Mouse (Mus musculus) erythroblast, embryonic 14.5 days (primary cell): ENCODE measurements around the gene Bbs2. TPM values are rescaled to one million over a fixed set of nuclear protein-coding genes. Genes with fewer than 3 reads are reported as not detected.
A peak's percentile ranks its signal among the peaks of the same experiment; 100 is the strongest.

Source experiments
- H3K27me3 ChIP-seq: 2 replicates; pipeline ENCODE4 v1.6.1; 2012; ENCODE audit warnings: inconsistent platforms; ENCODE audit not compliant: control insufficient read depth
- H3K36me3 ChIP-seq: 2 replicates; pipeline ENCODE4 v1.6.1; 2012; ENCODE audit warnings: mild to moderate bottlenecking, inconsistent platforms; ENCODE audit not compliant: control insufficient read depth
- H3K4me1 ChIP-seq: 2 replicates; pipeline ENCODE4 v1.6.1; 2012; ENCODE audit warnings: inconsistent platforms; ENCODE audit not compliant: control insufficient read depth
- H3K4me3 ChIP-seq: replicated peaks from 2 replicates; pipeline ENCODE3; 2012; ENCODE audit warnings: moderate library complexity, mild to moderate bottlenecking, inconsistent platforms
- H3K9me3 ChIP-seq: 2 replicates; pipeline ENCODE4 v1.6.1; 2012; ENCODE audit warnings: low read length, inconsistent platforms, mixed read lengths; ENCODE audit not compliant: control insufficient read depth
- GATA1 ChIP-seq: IDR thresholded peaks from 2 replicates; pipeline ENCODE4 v1.6.1; 2012; ENCODE audit warnings: low read length, inconsistent platforms, mixed read lengths
- TAL1 ChIP-seq: IDR thresholded peaks from 3 replicates; pipeline ENCODE4 v1.6.1; 2012; ENCODE audit warnings: low read length, inconsistent platforms, mixed read lengths
- polyA plus RNA-seq: library from polyadenylated mRNA; stranded (reverse); fragments of >175 nt; gene quantifications from 2 replicates; pipeline ENCODE4 v1.2.3, GENCODE M21; 2012

Bbs2 gene
- polyA plus RNA-seq, 1 experiment: 0.17 TPM

GRCm38 (mm10) chr8:94129133-94129789 is 30.5 kb upstream of the Bbs2 start:
- Histone ChIP-seq H3K4me1 (peaks cover 3% of the 10 kb centered on the region), H3K9me3 (0 out of 2 replicates have a peak, but pooled peaks cover 2% of the 10 kb centered on the region), H3K4me3 (no peak overlapping the region), H3K27me3 (peaks cover 51% of the 10 kb centered on the region), H3K36me3 (no peaks in the 10 kb centered on the region)
- TF ChIP-seq TAL1 (no peak), GATA1 (no peak)

GRCm38 (mm10) chr8:94127711-94128110 is 29.0 kb upstream of the Bbs2 start:
- peaks cover 63% of the 10 kb centered on the region for H3K27me3 ChIP-seq
- no peak overlapping the region for H3K4me3 ChIP-seq
- H3K36me3 ChIP-seq: no peaks in the 10 kb centered on the region
- TF ChIP-seq TAL1 (no peak), GATA1 (no peak)
- H3K9me3 ChIP-seq: no peaks in the 10 kb centered on the region
- no peaks in the 10 kb centered on the region; the same call in 1 of the 2 replicates for H3K4me1 ChIP-seq

GRCm38 (mm10) chr8:94122711-94123468 is 24.2 kb upstream of the Bbs2 start:
- no peaks in the 10 kb centered on the region for H3K9me3 ChIP-seq
- H3K4me3 ChIP-seq: no peak overlapping the region
- H3K36me3 ChIP-seq: no peaks in the 10 kb centered on the region
- TF ChIP-seq GATA1 (no peak), TAL1 (no peak)
- H3K4me1 ChIP-seq: peaks cover 27% of the 10 kb centered on the region
- H3K27me3 ChIP-seq: peaks cover 40% of the 10 kb centered on the region

- no peak for TF ChIP-seq TAL1
- no peak for TF ChIP-seq GATA1
- H3K36me3 ChIP-seq: no peaks in the 10 kb centered on the region
- no peak overlapping the region for H3K4me3 ChIP-seq
- H3K27me3 ChIP-seq: peaks cover 30% of the 10 kb centered on the region
- H3K4me1 ChIP-seq: peaks cover 31% of the 10 kb centered on the region
- no peaks in the 10 kb centered on the region for H3K9me3 ChIP-seq
Measured at GRCm38 (mm10) chr8:94121625-94122024, 22.9 kb upstream of the Bbs2 start.

- Histone ChIP-seq H3K9me3 (no peaks in the 10 kb centered on the region), H3K27me3 (peaks cover 13% of the 10 kb centered on the region), H3K4me3 (no peak overlapping the region), H3K36me3 (no peaks in the 10 kb centered on the region), H3K4me1 (peaks cover 33% of the 10 kb centered on the region)
- TF ChIP-seq GATA1 (peak; percentile 33; the same call in 1 of the 2 replicates), TAL1 (peak; percentile 67)
Measured at GRCm38 (mm10) chr8:94118776-94119430, 20.2 kb upstream of the Bbs2 start.

- Histone ChIP-seq H3K4me1 (peaks cover 62% of the 10 kb centered on the region), H3K27me3 (peaks cover 3% of the 10 kb centered on the region), H3K36me3 (no peaks in the 10 kb centered on the region), H3K9me3 (no peaks in the 10 kb centered on the region), H3K4me3 (no peak overlapping the region)
- TF ChIP-seq TAL1 (no peak), GATA1 (no peak)
Measured at GRCm38 (mm10) chr8:94113972-94114371, 15.2 kb upstream of the Bbs2 start.

- H3K4me3 ChIP-seq: no peak overlapping the region
- H3K36me3 ChIP-seq: no peaks in the 10 kb centered on the region
- TF ChIP-seq GATA1: no peak
- TF ChIP-seq TAL1: no peak
- no peaks in the 10 kb centered on the region for H3K9me3 ChIP-seq
- H3K4me1 ChIP-seq: peaks cover 62% of the 10 kb centered on the region
- peaks cover 3% of the 10 kb centered on the region for H3K27me3 ChIP-seq
Measured at GRCm38 (mm10) chr8:94113435-94113834, 14.7 kb upstream of the Bbs2 start.

GRCm38 (mm10) chr8:94110526-94111177 is 11.9 kb upstream of the Bbs2 start:
- Histone ChIP-seq H3K27me3 (no peaks in the 10 kb centered on the region), H3K9me3 (no peaks in the 10 kb centered on the region)

More at GRCm38 (mm10) chr8:94110526-94111177, 11.9 kb upstream of the Bbs2 start:
- Histone ChIP-seq H3K36me3 (no peaks in the 10 kb centered on the region), H3K4me1 (peaks cover 74% of the 10 kb centered on the region), H3K4me3 (peak overlapping the region; percentile 27)
- TF ChIP-seq TAL1 (no peak), GATA1 (no peak)
